Comparison of ENCODE assay signal across 9 mouse cellular contexts in genomic region chr8:77473373-77473772, GRCm38 (mm10). TPM values are rescaled to one million over a fixed set of nuclear protein-coding genes. Genes with fewer than 3 reads are reported as not detected.
DNase-seq lines count a peak whose midpoint lies in the region; ATAC-seq and TF ChIP-seq lines count a peak whose summit lies in the region.
"Had no signal": no experiment of that assay in that cellular context is flagged by ENCODE, and none has a peak within 500 bp of the region (broad histone marks: within the 10 kb centered on the region; RNA-seq: fewer than 3 reads in every experiment).

No protein-coding gene starts in this region.

- H3K27me3 ChIP-seq in forebrain, embryonic 14.5 days (replicated peaks; ENCODE audit: control insufficient read depth, insufficient read depth, low read length) = no peaks in the 10 kb centered on the region
- H3K27me3 ChIP-seq in forebrain, embryonic 12.5 days = no peaks in the 10 kb centered on the region
- no peaks in the 10 kb centered on the region for H3K27me3 ChIP-seq in small intestine, adult 2 months (ENCODE audit: control insufficient read depth, insufficient read depth, low read length)

- ATAC-seq in forebrain, embryonic 14.5 days = no peak
- ATAC-seq in forebrain, embryonic 12.5 days (ENCODE audit: low FRiP score) = no peak
- no peak for ATAC-seq in inflammation-experienced regulatory T-cells, adult 6 months

- intact Hi-C loops in gastrocnemius, postnatal 36 days (cut with DNase I) = no loop called here
- intact Hi-C loops in left cerebral cortex, postnatal 36 days (cut with DNase I) = no loop called here

- no peak overlapping the region for H3K4me3 ChIP-seq in forebrain, embryonic 14.5 days (ENCODE audit: low read depth, low read length)
- no peak overlapping the region for H3K4me3 ChIP-seq in forebrain, embryonic 12.5 days (replicated peaks)
- no peak overlapping the region for H3K4me3 ChIP-seq in small intestine, adult 2 months (ENCODE audit: low read depth, low read length)
- H3K4me3 ChIP-seq: myocyte had no signal

- no peaks in the 10 kb centered on the region for H3K4me1 ChIP-seq in forebrain, embryonic 14.5 days (ENCODE audit: control insufficient read depth, insufficient read depth, low read length)
- H3K4me1 ChIP-seq in forebrain, embryonic 12.5 days = peaks cover 3% of the 10 kb centered on the region; the same call in 1 of the 2 replicates
- peaks cover 2% of the 10 kb centered on the region; the same call in 1 of the 2 replicates for H3K4me1 ChIP-seq in small intestine, adult 2 months (ENCODE audit: control insufficient read depth, insufficient read depth, insufficient read length, low read length)

- 63% methylated on average over 6 of the region's 6 CpGs for WGBS in forebrain, embryonic 14.5 days
- WGBS in forebrain, embryonic 12.5 days = 77% methylated on average over 6 of the region's 6 CpGs
- 62% methylated on average over 6 of the region's 6 CpGs for WGBS in small intestine, adult 2 months

- no peaks in the 10 kb centered on the region for H3K36me3 ChIP-seq in forebrain, embryonic 14.5 days (ENCODE audit: control insufficient read depth, insufficient read depth, low read length)
- no peaks in the 10 kb centered on the region for H3K36me3 ChIP-seq in forebrain, embryonic 12.5 days (replicated peaks)
- no peaks in the 10 kb centered on the region for H3K36me3 ChIP-seq in small intestine, adult 2 months (ENCODE audit: control insufficient read depth, insufficient read depth, low read length)

- TF ChIP-seq POLR2A in small intestine, adult 2 months (IDR thresholded peaks at IDR 0.05; ENCODE audit: low read depth, low read length) = no peak

- peak; percentile 44 for DNase-seq in forebrain, embryonic 14.5 days (ENCODE audit: low spot score)
- DNase-seq in cerebellum, adult 11 months = peak; percentile 29
- DNase-seq in gastrocnemius, postnatal 36 days = peak; percentile 63 to 64
- peak; percentile 68 for DNase-seq in kidney, adult 9 months
- no peak for DNase-seq in left cerebral cortex, postnatal 36 days (ENCODE audit: low spot score in 2 of 2)

- no peak for TF ChIP-seq CTCF in small intestine, adult 2 months (IDR thresholded peaks at IDR 0.05; ENCODE audit: extremely low read depth, insufficient read length, insufficient replicate concordance, low read depth, low read length)

- H3K9me3 ChIP-seq in forebrain, embryonic 14.5 days (replicated peaks; ENCODE audit: control insufficient read depth, low read length) = no peaks in the 10 kb centered on the region
- H3K9me3 ChIP-seq in forebrain, embryonic 12.5 days = no peaks in the 10 kb centered on the region

- H3K27ac ChIP-seq in forebrain, embryonic 14.5 days (ENCODE audit: low read depth, low read length) = no peak overlapping the region
- H3K27ac ChIP-seq in forebrain, embryonic 12.5 days = no peak overlapping the region
- H3K27ac ChIP-seq in small intestine, adult 2 months (ENCODE audit: insufficient read depth, low read depth, low read length) = peak overlapping the region; percentile 49; the same call in 1 of the 2 replicates

- H3K9ac ChIP-seq in forebrain, embryonic 14.5 days (ENCODE audit: low read length) = no peak overlapping the region
- H3K9ac ChIP-seq in forebrain, embryonic 12.5 days = no peak overlapping the region

- no peak overlapping the region for H3K4me2 ChIP-seq in forebrain, embryonic 14.5 days (ENCODE audit: low read length)
- H3K4me2 ChIP-seq in forebrain, embryonic 12.5 days = no peak overlapping the region

RNA-seq across cellular contexts. Expression of gene Arhgap10, which starts 44.4 kb away (rescaled TPM):
- polyA plus RNA-seq in forebrain, embryonic 14.5 days (2014; fragmentation: Nextera tagmentation; extraction: Ambion mirVana) = 3.6 and 4.2 TPM in 2 replicates
- polyA plus RNA-seq in forebrain, embryonic 12.5 days (2016; fragmentation: Nextera tagmentation; extraction: Ambion mirVana) = 9.7 and 11.4 TPM in 2 replicates
- total RNA-seq in gastrocnemius, postnatal 36 days (2021) = 10 to 100 TPM; 48.3 to 52.2 TPM
- 3.4 and 4.0 TPM in 2 replicates for polyA plus RNA-seq in small intestine, adult 2 months (2012; rRNA removed)
- polyA plus RNA-seq in inflammation-experienced regulatory T-cells, adult 6 months (2017; shearing (Covaris generic)) = 1 to 10 TPM; 2.5 to 5.0 (median 2.9) TPM
- 10 to 100 TPM; 34.5 to 36.9 TPM for total RNA-seq in left cerebral cortex, postnatal 36 days (2021)

Comparison
In these comparisons a context has a peak if more than half of its experiments do, and no peak if none do; other contexts are left out.
1. DNase-seq: peak in forebrain, embryonic 14.5 days (single experiment), cerebellum, adult 11 months (single experiment), gastrocnemius, postnatal 36 days (2 of 2) and kidney, adult 9 months (single experiment); none in left cerebral cortex, postnatal 36 days (0 of 2).